Mouse (Mus musculus) embryonic facial prominence, embryonic 10.5 days (tissue): ENCODE measurements around the gene Foxm1. TPM values are rescaled to one million over a fixed set of nuclear protein-coding genes. Genes with fewer than 3 reads are reported as not detected.
"Not testable (repeated sequence)": the region's sequence is repeated elsewhere in the genome, so short reads cannot be mapped to it uniquely, and the experiment has no call there.

Experiments used
- DNase-seq: peaks from one replicate; pipeline ENCODE4 v3.0.0-alpha.2; 2017; ENCODE audit warnings: low spot score
- H3K27ac ChIP-seq: fragments of 300-500 bp; sonication (generic); replicated peaks from 2 replicates; pipeline ENCODE4 v1.5.1; 2016; ENCODE audit warnings: mild to moderate bottlenecking
- H3K27me3 ChIP-seq: fragments of 300-500 bp; sonication (generic); replicated peaks from 2 replicates; pipeline ENCODE4 v1.6.1; 2016; ENCODE audit warnings: low read depth, mild to moderate bottlenecking; ENCODE audit not compliant: poor library complexity, severe bottlenecking
- H3K36me3 ChIP-seq: fragments of 300-500 bp; sonication (generic); replicated peaks from 2 replicates; pipeline ENCODE4 v1.6.1; 2016; ENCODE audit warnings: mild to moderate bottlenecking, moderate library complexity
- H3K4me1 ChIP-seq: fragments of 300-500 bp; sonication (generic); 2 replicates; pipeline ENCODE4 v1.6.1; 2016
- H3K4me3 ChIP-seq: fragments of 300-500 bp; sonication (generic); 2 replicates; pipeline ENCODE4 v1.5.1; 2016; ENCODE audit warnings: mild to moderate bottlenecking, moderate library complexity
- H3K9me3 ChIP-seq: fragments of 300-500 bp; sonication (generic); 2 replicates; pipeline ENCODE4 v1.6.1; 2016; ENCODE audit warnings: mild to moderate bottlenecking
- WGBS: fragments of 180-500 bp; shearing (Covaris S2); methylation state at CpG from one replicate; pipeline ENCODE4 v1.1.7; 2016; 5-methylcytosine and 5-hydroxymethylcytosine counted together
- polyA plus RNA-seq: library from polyadenylated mRNA; unstranded; fragments of >200 nt; fragmentation: Nextera tagmentation; extraction: Ambion mirVana; gene quantifications from 2 replicates; pipeline ENCODE4 v1.2.1, GENCODE M21; 2016

The Foxm1 gene
- polyA plus RNA-seq, 1 experiment from 2014 or later = 63.0 TPM

- Histone ChIP-seq H3K4me3 (peak overlapping the region; percentile 88), H3K27me3 (no peaks in the 10 kb centered on the region), H3K27ac (peak overlapping the region; percentile 92), H3K9me3 (no peaks in the 10 kb centered on the region), H3K4me1 (peaks cover 32% of the 10 kb centered on the region), H3K36me3 (peaks cover 57% of the 10 kb centered on the region)
- DNase-seq = no peak
- under 1% methylated on average over 28 of the region's 28 CpGs for WGBS
Measured at GRCm38 (mm10) chr6:128355201-128355681, 7.5 kb upstream of the Foxm1 start.

- Histone ChIP-seq H3K9me3 (no peaks in the 10 kb centered on the region), H3K27me3 (no peaks in the 10 kb centered on the region), H3K36me3 (peaks cover 51% of the 10 kb centered on the region), H3K27ac (peak within 1 kb of the TSS; percentile 92), H3K4me1 (peaks cover 36% of the 10 kb centered on the region), H3K4me3 (peak within 1 kb of the TSS; percentile 88)
- DNase-seq = peak; percentile 100
- WGBS = under 1% methylated on average over 42 of the region's 42 CpGs
Measured at GRCm38 (mm10) chr6:128355726-128356416, 6.9 kb upstream of the Foxm1 start, which contains the start of gene Tulp3. Gene Tulp3, minus strand, starts transcription at chr6:128355851.

GRCm38 (mm10) chr6:128358999-128359398, 3.8 kb upstream of the Foxm1 start:
- Histone ChIP-seq H3K27ac (no peak overlapping the region), H3K36me3 (peaks cover 38% of the 10 kb centered on the region), H3K27me3 (no peaks in the 10 kb centered on the region), H3K4me3 (no peak overlapping the region), H3K4me1 (peaks cover 46% of the 10 kb centered on the region), H3K9me3 (no peaks in the 10 kb centered on the region)
- DNase-seq = peak; percentile 72
- WGBS = 39% methylated on average over 2 of the region's 2 CpGs

GRCm38 (mm10) chr6:128361901-128362300, 866 bp upstream of the Foxm1 start:
- peaks cover 59% of the 10 kb centered on the region for H3K36me3 ChIP-seq
- no peaks in the 10 kb centered on the region for H3K27me3 ChIP-seq
- no peak for DNase-seq
- H3K9me3 ChIP-seq = no peaks in the 10 kb centered on the region
- WGBS = 17% methylated on average over 9 of the region's 9 CpGs
- H3K4me3 ChIP-seq = peak overlapping the region; percentile 88
- H3K27ac ChIP-seq = peak overlapping the region; percentile 96
- H3K4me1 ChIP-seq = peaks cover 43% of the 10 kb centered on the region

GRCm38 (mm10) chr6:128363007-128363825, 449 bp downstream of the Foxm1 start:
- no peaks in the 10 kb centered on the region for H3K9me3 ChIP-seq
- DNase-seq = no peak
- 1% methylated on average over 46 of the region's 46 CpGs for WGBS
- peaks cover 43% of the 10 kb centered on the region for H3K4me1 ChIP-seq
- peak overlapping the region; percentile 88 for H3K4me3 ChIP-seq
- no peaks in the 10 kb centered on the region for H3K27me3 ChIP-seq
- H3K27ac ChIP-seq = peak overlapping the region; percentile 96
- H3K36me3 ChIP-seq = peaks cover 59% of the 10 kb centered on the region

GRCm38 (mm10) chr6:128364721-128365120, 2.0 kb downstream of the Foxm1 start:
- no peak overlapping the region for H3K27ac ChIP-seq
- 85% methylated on average over 6 of the region's 6 CpGs for WGBS
- peaks cover 63% of the 10 kb centered on the region for H3K36me3 ChIP-seq
- no peaks in the 10 kb centered on the region for H3K27me3 ChIP-seq
- DNase-seq = no peak
- peaks cover 40% of the 10 kb centered on the region for H3K4me1 ChIP-seq
- no peaks in the 10 kb centered on the region for H3K9me3 ChIP-seq
- peak overlapping the region; percentile 21; the same call in 1 of the 2 replicates for H3K4me3 ChIP-seq

GRCm38 (mm10) chr6:128366466-128366865, 3.7 kb downstream of the Foxm1 start:
- DNase-seq = no peak
- peaks cover 72% of the 10 kb centered on the region for H3K36me3 ChIP-seq
- no peaks in the 10 kb centered on the region for H3K27me3 ChIP-seq
- WGBS = 96% methylated on average over 5 of the region's 5 CpGs
- H3K4me1 ChIP-seq = peaks cover 23% of the 10 kb centered on the region
- H3K4me3 ChIP-seq = no peak overlapping the region
- H3K9me3 ChIP-seq = no peaks in the 10 kb centered on the region
- H3K27ac ChIP-seq = no peak overlapping the region

- H3K9me3 ChIP-seq = no peaks in the 10 kb centered on the region
- H3K27me3 ChIP-seq = no peaks in the 10 kb centered on the region
- H3K36me3 ChIP-seq = peaks cover 100% of the 10 kb centered on the region
- no peak for DNase-seq
- H3K4me1 ChIP-seq = peaks cover 23% of the 10 kb centered on the region
- no peak overlapping the region for H3K27ac ChIP-seq
- WGBS = 95% methylated on average over 5 of the region's 5 CpGs
- no peak overlapping the region for H3K4me3 ChIP-seq
Measured at GRCm38 (mm10) chr6:128370040-128370439, 7.3 kb downstream of the Foxm1 start.

- Histone ChIP-seq H3K27me3 (no peaks in the 10 kb centered on the region), H3K27ac (peak within 1 kb of the TSS; percentile 48; the same call in 1 of the 2 replicates), H3K36me3 (peaks cover 75% of the 10 kb centered on the region), H3K4me3 (peak within 1 kb of the TSS; percentile 22; the same call in 1 of the 2 replicates), H3K4me1 (peaks cover 24% of the 10 kb centered on the region), H3K9me3 (no peaks in the 10 kb centered on the region)
- peak; percentile 64 for DNase-seq
- 36% methylated on average over 6 of the region's 6 CpGs for WGBS
Measured at GRCm38 (mm10) chr6:128375192-128375591, 12.4 kb downstream of the Foxm1 start, which contains the start of the genes Tex52 and Gm44596. Gene Tex52, plus strand, starts transcription at chr6:128375456. Gene Gm44596, plus strand, starts transcription at chr6:128375503.

- 90% methylated on average over 17 of the region's 17 CpGs for WGBS
- DNase-seq = no peak
Measured at GRCm38 (mm10) chr6:128376371-128377085, 13.8 kb downstream of the Foxm1 start.

GRCm38 (mm10) chr6:128379636-128380035, 16.9 kb downstream of the Foxm1 start:
- Histone ChIP-seq H3K4me1 (peaks cover 7% of the 10 kb centered on the region), H3K9me3 (no peaks in the 10 kb centered on the region), H3K4me3 (no peak overlapping the region), H3K27ac (no peak overlapping the region), H3K27me3 (no peaks in the 10 kb centered on the region), H3K36me3 (peaks cover 31% of the 10 kb centered on the region)
- WGBS = 88% methylated on average over 16 of the region's 16 CpGs
- DNase-seq = no peak

More at GRCm38 (mm10) chr6:128376371-128377085, 13.8 kb downstream of the Foxm1 start:
- H3K27me3 ChIP-seq = no peaks in the 10 kb centered on the region
- H3K27ac ChIP-seq = no peak overlapping the region
- peaks cover 24% of the 10 kb centered on the region for H3K4me1 ChIP-seq
- H3K9me3 ChIP-seq = no peaks in the 10 kb centered on the region
- no peak overlapping the region for H3K4me3 ChIP-seq
- H3K36me3 ChIP-seq = peaks cover 62% of the 10 kb centered on the region

GRCm38 (mm10) chr6:128380594-128381167, 17.9 kb downstream of the Foxm1 start:
- not testable (repeated sequence) for H3K4me1 ChIP-seq, H3K27ac ChIP-seq, H3K27me3 ChIP-seq, H3K4me3 ChIP-seq, H3K9me3 ChIP-seq, DNase-seq
- H3K36me3 ChIP-seq = peaks cover 22% of the 10 kb centered on the region
- WGBS = 56% methylated on average over 1 of the region's 1 CpGs
